Mouse (Mus musculus): ENCODE measurements around the gene Cdh23.

DNA sequence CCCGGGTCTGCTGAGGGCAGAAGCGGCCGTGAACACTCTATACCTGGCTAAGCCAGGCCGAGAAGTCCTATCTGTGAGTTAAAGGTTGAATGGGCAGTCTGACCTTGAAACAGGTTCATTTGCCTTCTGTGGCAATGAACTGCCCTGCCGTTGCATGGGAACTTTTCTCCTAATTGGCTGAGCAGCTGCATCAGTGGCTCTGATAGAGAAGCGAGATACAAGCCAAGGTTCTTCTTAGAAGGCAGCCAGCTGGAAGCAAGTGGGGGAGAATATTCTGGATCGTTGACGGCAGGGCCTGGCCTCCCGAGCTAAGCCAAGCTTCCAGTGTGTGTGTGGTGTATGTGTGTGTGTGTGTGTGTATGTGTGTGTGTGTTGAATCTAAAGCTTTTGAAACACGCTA lies 431.0 kb downstream of the Cdh23 start:
- no peak for TF ChIP-seq CTCF (IDR thresholded peaks at IDR 0.05; ENCODE audit: borderline replicate concordance, extremely low read depth, insufficient read depth, insufficient read length)
- TF ChIP-seq POLR2A (IDR thresholded peaks at IDR 0.05; ENCODE audit: borderline replicate concordance, extremely low read depth, insufficient read depth, insufficient read length, poor library complexity, severe bottlenecking) = no peak

All from brain, embryonic 14.5 days (tissue).